Mouse (Mus musculus) kidney, postnatal 36 days (tissue): ENCODE results near the gene Prdm10.

Experiments used
- DNase-seq, 2 experiments: peaks; one replicate each; pipeline ENCODE4 v3.0.0; 2021 to 2022; ENCODE audit warnings: mixed read lengths in 2 of 2

Prdm10 gene

DNA sequence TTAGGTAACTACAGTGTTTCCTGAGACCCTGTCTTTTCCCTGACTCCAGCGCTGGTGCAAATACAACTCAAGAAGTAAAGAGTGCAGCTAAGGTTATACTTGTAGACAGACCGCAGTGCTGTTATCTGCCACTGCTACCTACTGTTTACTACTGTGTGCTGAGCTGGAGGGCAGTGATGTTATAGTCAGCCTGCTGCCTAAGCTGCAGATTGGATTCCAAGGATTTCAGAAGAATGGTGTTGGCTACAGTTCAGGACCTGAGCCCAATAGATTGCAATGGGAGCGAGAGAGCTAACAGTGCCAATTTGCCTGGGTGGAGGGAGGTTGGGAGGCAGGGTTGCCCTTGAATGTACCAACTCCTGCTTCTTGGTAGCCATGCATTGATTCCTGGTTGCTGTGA, 25.5 kb downstream of the Prdm10 start:
- no peak for DNase-seq

- no peak for DNase-seq
Observed at GRCm38 (mm10) chr9:31307232-31307631, 26.9 kb downstream of the Prdm10 start.

GRCm38 (mm10) chr9:31309041-31309440, 28.7 kb downstream of the Prdm10 start:
- no peak for DNase-seq

DNA sequence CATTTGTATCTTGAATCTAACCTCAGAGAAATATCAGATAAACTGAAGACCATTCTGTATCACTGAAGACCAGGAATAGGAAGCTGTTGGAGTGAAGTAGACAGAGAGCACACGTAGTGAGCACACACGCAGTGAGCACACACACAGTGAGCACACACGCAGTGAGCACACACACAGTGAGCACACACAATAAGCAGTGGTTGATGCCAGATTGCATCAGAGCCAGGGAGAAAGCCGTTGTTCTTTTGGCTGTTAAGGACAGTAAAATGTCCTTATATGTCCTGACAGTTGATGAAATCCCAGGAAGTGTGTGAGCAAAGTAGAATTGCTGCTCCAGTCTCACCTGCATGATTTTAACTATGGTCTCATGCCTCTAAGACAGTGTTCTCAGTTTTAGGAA, 30.3 kb downstream of the Prdm10 start:
- no peak for DNase-seq

GRCm38 (mm10) chr9:31313876-31314275, 33.5 kb downstream of the Prdm10 start:
- DNase-seq, result no peak

DNA sequence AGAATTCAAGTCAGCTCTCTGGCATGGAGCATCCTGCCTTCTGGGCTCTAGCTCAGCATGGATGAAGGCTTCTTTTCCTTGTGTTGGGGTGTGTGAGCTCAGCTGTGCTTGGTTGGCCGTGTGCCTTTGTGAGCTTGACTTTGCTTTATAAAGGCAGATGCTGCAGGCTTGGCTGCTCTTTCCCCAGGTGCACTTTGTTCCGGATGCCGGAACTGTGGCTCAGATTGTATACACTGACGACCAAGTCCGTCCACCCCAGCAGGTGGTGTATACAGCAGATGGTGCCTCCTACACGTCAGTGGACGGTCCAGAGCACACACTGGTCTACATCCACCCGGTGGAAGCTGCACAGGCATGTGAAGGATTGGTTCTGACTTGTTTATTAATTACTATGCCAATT, 35.6 kb downstream of the Prdm10 start:
- peak in 1 of 2 experiments; percentile 25 for DNase-seq

- DNase-seq, result no peak
Observed at GRCm38 (mm10) chr9:31318956-31319355, 38.6 kb downstream of the Prdm10 start.

DNA sequence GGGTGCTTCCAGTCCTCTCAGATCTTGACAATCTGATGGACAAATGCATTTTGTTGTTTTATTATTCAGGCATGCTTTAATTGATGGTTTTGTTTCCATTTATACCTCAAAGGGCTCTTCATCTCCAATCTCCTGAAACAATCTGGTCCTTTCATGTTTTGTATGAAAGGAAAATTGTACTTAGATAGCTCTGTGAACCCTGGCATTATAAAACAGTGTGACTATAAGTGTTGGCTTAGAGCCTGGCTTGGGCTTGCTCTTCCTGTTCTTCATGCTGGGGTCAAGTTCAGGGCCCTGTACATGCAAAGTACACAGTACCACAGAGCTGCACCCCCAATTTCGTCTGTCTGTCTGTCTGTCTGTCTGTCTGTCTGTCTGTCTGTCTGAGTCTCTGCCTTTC, 40.4 kb downstream of the Prdm10 start:
- no peak for DNase-seq

- DNase-seq, result no peak
Observed at GRCm38 (mm10) chr9:31321526-31321925, 41.2 kb downstream of the Prdm10 start.

GRCm38 (mm10) chr9:31322090-31322489, 41.8 kb downstream of the Prdm10 start:
- no peak for DNase-seq

DNA sequence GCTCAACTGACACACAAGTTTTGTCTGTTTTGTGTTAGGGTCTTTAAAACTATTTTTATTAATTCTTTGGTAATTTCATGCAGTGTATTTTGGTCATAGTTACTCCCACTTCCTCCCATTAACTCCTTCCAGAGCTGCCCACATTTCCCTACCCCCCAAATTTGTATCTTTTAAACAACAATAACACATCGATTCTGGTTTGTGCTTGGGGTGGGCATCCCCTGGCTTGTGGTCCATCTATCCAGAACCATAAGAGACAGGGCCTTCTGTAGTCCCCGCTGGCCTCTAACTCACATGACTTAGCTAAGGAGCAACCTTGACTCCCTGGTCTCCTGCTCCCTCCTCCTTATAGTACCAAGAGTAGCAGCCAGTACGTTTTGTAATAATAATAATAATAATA, 50.5 kb downstream of the Prdm10 start:
- DNase-seq, result no peak

DNA sequence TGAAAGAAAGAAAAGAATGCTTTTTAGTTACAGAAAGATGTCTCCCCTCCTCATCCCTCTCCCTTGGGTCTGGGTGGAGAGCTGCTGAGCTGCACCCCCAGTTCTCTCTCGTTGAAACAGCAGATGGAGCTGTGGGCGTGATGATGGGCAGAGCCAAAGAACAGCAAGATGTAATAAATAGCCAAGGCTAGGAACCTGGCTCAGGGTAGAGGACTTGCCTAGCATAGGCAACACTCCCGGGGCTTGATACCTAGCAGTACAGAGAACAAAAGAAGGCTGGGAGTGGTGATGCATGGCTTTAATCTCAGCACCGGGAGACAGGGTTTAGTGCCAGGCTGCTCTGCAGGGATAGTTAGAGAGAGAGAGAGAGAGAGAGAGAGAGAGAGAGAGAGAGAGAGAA, 50.9 kb downstream of the Prdm10 start:
- DNase-seq, result no peak

GRCm38 (mm10) chr9:31331906-31332305, 51.6 kb downstream of the Prdm10 start:
- DNase-seq, result peak; percentile 29 to 42

- DNase-seq, result no peak
Observed at GRCm38 (mm10) chr9:31332826-31333225, 52.5 kb downstream of the Prdm10 start.

- no peak for DNase-seq
Observed at GRCm38 (mm10) chr9:31334991-31335390, 54.7 kb downstream of the Prdm10 start.

DNA sequence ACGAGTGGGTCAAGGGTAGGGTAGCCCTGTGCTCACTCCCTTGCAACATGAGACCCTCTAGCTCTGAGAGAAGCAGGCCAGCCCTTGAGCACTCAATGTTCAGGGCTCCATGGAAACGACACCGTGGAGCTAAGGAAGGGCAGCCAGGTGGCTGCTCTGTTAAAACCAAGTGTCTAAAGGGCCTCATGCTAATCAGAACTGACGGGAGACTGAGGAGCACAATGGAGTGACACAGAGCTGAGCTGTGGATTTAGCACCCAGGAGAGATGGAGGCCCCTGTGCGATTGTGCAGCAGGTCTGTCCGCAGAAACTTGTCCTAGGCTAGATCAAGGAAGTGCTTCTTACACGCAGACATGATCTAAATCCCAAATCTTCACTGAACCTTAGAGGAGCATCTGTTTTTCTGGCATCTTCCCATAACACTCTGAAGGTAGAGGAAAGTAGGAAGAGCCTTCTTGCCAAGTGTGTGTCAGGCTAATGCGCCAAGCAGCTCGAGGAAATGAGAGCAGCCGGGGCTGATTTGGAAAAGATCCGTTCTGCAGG, 64.0 kb downstream of the Prdm10 start:
- DNase-seq, result no peak

DNA sequence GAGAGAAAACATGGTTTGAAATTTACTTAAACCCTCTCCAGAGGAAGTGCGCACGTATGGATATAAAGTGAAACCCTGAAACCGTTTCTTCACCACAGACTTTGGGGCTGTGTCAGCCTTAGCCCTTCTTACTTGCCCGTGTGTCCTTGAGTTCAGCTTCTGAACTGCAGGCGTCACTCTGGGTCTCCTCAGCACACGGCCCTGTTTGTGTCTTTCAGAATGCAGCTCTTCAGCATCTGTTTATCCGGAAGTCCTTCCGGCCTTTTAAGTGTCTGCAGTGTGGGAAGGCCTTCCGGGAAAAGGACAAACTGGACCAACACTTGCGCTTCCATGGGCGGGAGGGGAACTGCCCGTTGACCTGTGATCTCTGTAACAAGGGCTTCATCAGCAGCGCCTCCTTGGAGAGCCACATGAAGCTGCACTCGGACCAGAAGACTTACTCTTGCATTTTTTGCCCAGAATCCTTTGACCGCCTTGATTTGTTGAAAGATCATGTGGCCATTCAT, 66.3 kb downstream of the Prdm10 start:
- peak in 1 of 2 experiments; percentile 23 for DNase-seq

DNA sequence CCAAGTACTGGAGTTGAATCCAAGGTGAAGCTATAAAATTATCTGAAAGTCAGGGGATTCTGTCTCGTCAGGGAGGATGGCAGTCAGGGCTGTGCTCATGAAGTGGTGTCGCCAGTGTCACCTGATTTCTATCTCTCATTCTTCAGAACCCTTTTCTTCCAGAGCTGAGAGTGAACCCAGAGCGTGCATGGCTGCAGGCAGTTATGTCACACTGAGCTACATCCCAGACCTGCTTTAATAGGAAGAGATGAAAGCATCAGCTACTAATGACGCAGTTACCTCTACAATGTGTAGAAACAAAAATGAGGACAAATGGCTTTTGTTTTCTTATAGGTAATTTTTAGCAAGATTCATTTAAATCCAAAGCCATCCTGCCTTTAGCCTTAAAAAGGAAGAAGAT, 68.1 kb downstream of the Prdm10 start:
- no peak for DNase-seq

DNA sequence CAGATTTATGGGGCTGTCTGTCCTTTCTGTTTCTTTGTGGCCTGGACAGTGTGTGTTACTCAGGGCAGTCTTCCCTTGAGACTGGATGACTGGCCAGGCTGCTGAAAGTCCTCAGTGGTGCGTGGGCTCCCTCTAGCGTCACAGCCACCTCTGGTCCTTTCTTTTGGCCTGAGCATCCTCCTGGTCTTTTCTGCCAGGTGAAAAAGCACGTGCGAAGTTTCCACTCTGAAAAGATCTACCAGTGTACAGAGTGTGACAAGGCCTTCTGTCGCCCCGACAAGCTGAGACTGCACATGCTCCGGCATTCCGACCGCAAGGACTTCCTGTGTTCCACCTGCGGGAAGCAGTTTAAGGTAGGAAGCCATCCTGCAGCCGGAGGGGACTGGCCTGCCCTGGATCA, 68.6 kb downstream of the Prdm10 start:
- peak; percentile 72 to 91 for DNase-seq

GRCm38 (mm10) chr9:31352716-31353115, 72.4 kb downstream of the Prdm10 start:
- DNase-seq, result no peak

DNA sequence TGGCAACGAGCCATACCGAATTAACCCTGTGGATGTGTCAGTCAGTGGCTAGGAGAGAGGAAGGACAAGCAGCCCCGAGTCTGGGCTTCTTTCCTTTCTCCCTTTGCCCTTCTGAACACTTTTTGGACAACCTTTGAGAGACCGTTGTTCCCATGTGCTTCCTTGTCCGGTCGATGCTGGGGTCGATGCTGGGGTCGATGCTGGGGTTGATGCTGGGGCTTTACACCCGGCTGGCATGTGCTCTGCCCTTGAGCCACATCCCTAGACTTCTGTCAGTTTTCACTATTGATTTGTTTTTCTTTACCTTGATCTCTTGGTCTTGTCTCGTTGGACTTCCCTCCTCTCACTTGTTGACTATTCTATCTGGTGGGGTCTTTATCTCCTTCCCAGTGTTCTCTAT, 73.2 kb downstream of the Prdm10 start:
- no peak for DNase-seq

GRCm38 (mm10) chr9:31354051-31354450, 73.7 kb downstream of the Prdm10 start:
- DNase-seq, result no peak

DNA sequence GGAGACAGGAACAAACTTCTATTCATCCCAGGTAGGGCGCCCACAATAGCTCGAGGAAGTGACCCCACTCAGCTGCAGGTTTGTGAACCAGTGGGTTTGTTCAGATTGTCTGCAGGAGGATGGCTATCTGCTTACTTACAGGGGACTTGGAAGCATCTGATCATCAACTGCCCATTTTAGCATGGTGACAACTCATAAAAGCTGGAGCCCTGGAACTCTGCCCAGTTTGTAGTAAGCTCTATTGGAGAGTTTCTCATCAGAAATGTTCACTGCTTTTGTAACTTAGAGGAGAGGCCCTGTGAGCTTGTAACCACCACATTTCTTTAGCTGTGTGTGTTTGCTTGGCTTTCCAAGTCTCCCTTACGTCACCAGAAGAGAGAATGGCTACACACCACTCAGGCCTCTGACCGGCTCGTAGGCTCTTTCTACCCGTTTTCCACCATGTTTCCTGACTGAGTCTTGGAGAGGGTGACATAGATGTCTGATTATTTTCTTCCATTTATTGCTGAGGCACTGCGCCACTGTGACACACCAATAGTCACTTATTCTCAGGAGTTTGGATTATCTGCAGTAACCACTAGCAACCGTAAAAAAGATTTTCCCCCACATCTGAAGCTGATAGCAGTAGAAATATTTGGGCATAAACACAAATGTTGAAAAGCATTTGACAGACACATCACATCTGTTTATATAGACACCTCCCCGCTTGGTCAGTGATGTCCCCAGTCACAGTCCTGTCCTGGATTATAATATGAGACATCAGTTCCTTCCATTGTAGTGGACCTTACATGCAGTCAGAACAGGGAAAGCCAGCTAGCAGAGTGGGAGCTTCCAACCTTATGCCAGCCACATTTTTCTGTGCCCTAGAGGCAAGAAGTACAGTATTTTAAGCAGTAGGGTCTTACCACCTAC, 83.6 kb downstream of the Prdm10 start:
- no peak for DNase-seq

DNA sequence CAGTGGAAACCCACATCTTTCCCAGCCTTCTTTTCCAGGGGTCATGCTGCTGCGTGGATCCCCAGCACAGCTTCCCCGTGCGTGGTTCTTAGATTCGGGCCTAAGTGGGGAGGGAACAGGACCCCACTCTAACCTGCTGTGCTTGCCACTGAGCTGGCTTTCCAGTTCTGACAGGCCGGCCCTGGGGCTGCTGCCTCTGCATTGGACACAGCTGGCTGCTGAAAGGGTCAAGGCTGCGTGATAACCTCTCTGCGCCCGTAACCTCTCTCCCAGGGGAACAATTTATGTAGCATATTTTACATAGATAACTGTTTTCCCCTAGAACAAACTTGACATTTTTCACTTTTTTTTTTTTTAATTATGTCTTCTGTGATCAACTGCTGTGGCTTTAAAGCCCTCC, 84.7 kb downstream of the Prdm10 start:
- peak in 1 of 2 experiments; percentile 35 for DNase-seq
